Mouse (Mus musculus) induced T-regulatory cell, adult 2 months (primary cell): ENCODE data around the gene Zdhhc8.
"Not testable (repeated sequence)": the region's sequence is repeated elsewhere in the genome, so short reads cannot be mapped to it uniquely, and the experiment has no call there.

ENCODE experiments used
- DNase-seq: peaks from one replicate; pipeline ENCODE4 v3.0.0-alpha.2; 2012; ENCODE audit warnings: low read depth

Gene Zdhhc8

GRCm38 (mm10) chr16:18195561-18195960, 39.4 kb downstream of the Zdhhc8 start:
- not testable (repeated sequence) for DNase-seq

GRCm38 (mm10) chr16:18195068-18195467, 39.9 kb downstream of the Zdhhc8 start:
- no peak for DNase-seq

- no peak for DNase-seq
These were observed 40.5 kb downstream of the Zdhhc8 start for GRCm38 (mm10) chr16:18194208-18194985.

GRCm38 (mm10) chr16:18191006-18191405, 43.9 kb downstream of the Zdhhc8 start:
- DNase-seq, result no peak

GRCm38 (mm10) chr16:18187221-18187620, 47.7 kb downstream of the Zdhhc8 start:
- DNase-seq, result no peak

- no peak for DNase-seq
These were observed 48.1 kb downstream of the Zdhhc8 start for GRCm38 (mm10) chr16:18186798-18187197.

GRCm38 (mm10) chr16:18185715-18186449, 49.1 kb downstream of the Zdhhc8 start:
- DNase-seq, result no peak

GRCm38 (mm10) chr16:18182766-18183165, 52.2 kb downstream of the Zdhhc8 start:
- DNase-seq, result no peak

GRCm38 (mm10) chr16:18181398-18181797, 53.5 kb downstream of the Zdhhc8 start:
- no peak for DNase-seq

- DNase-seq, result no peak
These were observed 55.3 kb downstream of the Zdhhc8 start for GRCm38 (mm10) chr16:18179591-18179990.

GRCm38 (mm10) chr16:18176758-18177157, 58.2 kb downstream of the Zdhhc8 start:
- no peak for DNase-seq

GRCm38 (mm10) chr16:18175817-18176541, 59.0 kb downstream of the Zdhhc8 start:
- no peak for DNase-seq

GRCm38 (mm10) chr16:18173788-18174187, 61.1 kb downstream of the Zdhhc8 start:
- DNase-seq, result no peak

GRCm38 (mm10) chr16:18173231-18173630, 61.7 kb downstream of the Zdhhc8 start:
- DNase-seq, result no peak

- peak; percentile 82 for DNase-seq
These were observed 62.6 kb downstream of the Zdhhc8 start for GRCm38 (mm10) chr16:18172266-18172855.
